8 mouse cellular contexts compared by ENCODE assay signal in the genomic region with DNA sequence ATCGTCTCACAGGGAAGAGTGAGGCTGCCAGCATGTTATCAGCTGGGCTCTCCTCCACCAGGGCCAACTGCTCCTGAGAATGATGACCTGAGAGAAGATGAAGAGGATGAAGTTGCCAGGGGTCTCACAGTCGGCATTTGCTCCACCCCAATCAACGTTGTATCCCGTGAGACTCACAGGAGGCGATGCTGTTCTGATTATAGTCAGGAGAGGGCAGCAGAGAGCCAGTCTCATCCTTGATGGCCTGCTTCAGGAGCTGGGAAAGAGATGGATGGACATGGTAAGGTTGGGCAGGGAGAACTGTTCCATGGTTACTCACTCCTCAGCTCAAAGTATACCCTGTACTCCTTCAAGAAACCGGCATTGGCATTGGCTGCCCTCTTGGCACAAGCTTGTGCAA. TPM values are rescaled to one million over a fixed set of nuclear protein-coding genes. Genes with fewer than 3 reads are reported as not detected.
DNase-seq lines count a peak whose midpoint lies in the region; ATAC-seq and TF ChIP-seq lines count a peak whose summit lies in the region.

No protein-coding gene starts in this region.

- no peak overlapping the region for H3K9ac ChIP-seq in liver, embryonic 12.5 days
- no peak overlapping the region for H3K9ac ChIP-seq in hindbrain, embryonic 14.5 days

- WGBS in liver, embryonic 12.5 days (ENCODE audit: insufficient replicate concordance), result 15% methylated on average over 6 of the region's 6 CpGs
- 20% methylated on average over 6 of the region's 6 CpGs for WGBS in hindbrain, embryonic 14.5 days

- intact Hi-C loops in left cerebral cortex, postnatal 4 days (cut with DNase I), result loop anchor here (5.0 kb wide), 1 partner anchor 123 kb away; no protein-coding TSS in a partner anchor

- peak; percentile 54 for DNase-seq in liver
- peak; percentile 87 for DNase-seq in ZHBTc4 (ENCODE audit: low read depth, low spot score)
- peak; percentile 86 for DNase-seq in hindbrain, embryonic 14.5 days (ENCODE audit: low spot score)
- DNase-seq in left cerebral cortex, postnatal 4 days, result peak; percentile 74
- DNase-seq in retina, adult 2 months (ENCODE audit: low read depth, low spot score), result peak; percentile 45
- DNase-seq in thymus, postnatal 4 days, result peak; percentile 84

- peaks cover 7% of the 10 kb centered on the region for H3K4me1 ChIP-seq in liver, embryonic 12.5 days
- H3K4me1 ChIP-seq in cortical plate, adult 2 months (ENCODE audit: control insufficient read depth, insufficient read depth, low read length), result no peaks in the 10 kb centered on the region
- H3K4me1 ChIP-seq in hindbrain, embryonic 14.5 days (replicated peaks; ENCODE audit: control insufficient read depth, insufficient read depth, low read length), result no peaks in the 10 kb centered on the region; the same call in 1 of the 2 replicates

- no peaks in the 10 kb centered on the region for H3K36me3 ChIP-seq in liver, embryonic 12.5 days
- no peaks in the 10 kb centered on the region for H3K36me3 ChIP-seq in hindbrain, embryonic 14.5 days (replicated peaks; ENCODE audit: control insufficient read depth, insufficient read depth)

- no peak overlapping the region for H3K4me3 ChIP-seq in liver, embryonic 12.5 days
- no peak overlapping the region for H3K4me3 ChIP-seq in cortical plate, adult 2 months (ENCODE audit: insufficient read depth, low read length)
- no peak overlapping the region for H3K4me3 ChIP-seq in hindbrain, embryonic 14.5 days (replicated peaks; ENCODE audit: low read length)

- H3K9me3 ChIP-seq in liver, embryonic 12.5 days (replicated peaks), result no peaks in the 10 kb centered on the region
- no peaks in the 10 kb centered on the region for H3K9me3 ChIP-seq in hindbrain, embryonic 14.5 days (ENCODE audit: control insufficient read depth, low read length)

- no peak for ATAC-seq in liver, embryonic 12.5 days
- peak; percentile 21; the same call in 1 of the 2 replicates for ATAC-seq in hindbrain, embryonic 14.5 days (ENCODE audit: low FRiP score)

- TF ChIP-seq CTCF in cortical plate, adult 2 months (IDR thresholded peaks at IDR 0.05; ENCODE audit: extremely low read depth, insufficient read depth, low read length), result peak; percentile 98

- H3K4me2 ChIP-seq in liver, embryonic 12.5 days, result no peak overlapping the region
- H3K4me2 ChIP-seq in hindbrain, embryonic 14.5 days (replicated peaks), result no peak overlapping the region

- no peak for TF ChIP-seq POLR2A in cortical plate, adult 2 months (IDR thresholded peaks at IDR 0.05; ENCODE audit: extremely low read depth, insufficient read depth, low read length)

- H3K27me3 ChIP-seq in liver, embryonic 12.5 days (replicated peaks), result peaks cover 27% of the 10 kb centered on the region
- peaks cover 18% of the 10 kb centered on the region for H3K27me3 ChIP-seq in hindbrain, embryonic 14.5 days (ENCODE audit: control insufficient read depth, insufficient read depth, low read length)

- no peak overlapping the region for H3K27ac ChIP-seq in liver, embryonic 12.5 days
- H3K27ac ChIP-seq in cortical plate, adult 2 months (ENCODE audit: insufficient read depth, low read length), result no peak overlapping the region
- no peak overlapping the region for H3K27ac ChIP-seq in hindbrain, embryonic 14.5 days

RNA-seq across cellular contexts. Expression of gene Lgr6, which starts 5.0 kb away (rescaled TPM):
- polyA plus RNA-seq in liver, embryonic 12.5 days (2016; fragmentation: Nextera tagmentation; extraction: Ambion mirVana), result 0.30 and 0.36 TPM in 2 replicates
- polyA plus RNA-seq in cortical plate, adult 2 months (2012; rRNA removed), result 1.5 and 1.6 TPM in 2 replicates
- polyA plus RNA-seq in hindbrain, embryonic 14.5 days (2014; fragmentation: Nextera tagmentation; extraction: Ambion mirVana), result 1.2 and 1.4 TPM in 2 replicates
- total RNA-seq in left cerebral cortex, postnatal 4 days (2021), result 1 to 10 TPM; 1.6 to 2.3 TPM

RNA-seq across cellular contexts. Expression of gene Ptpn7, which starts 22.4 kb away (rescaled TPM):
- polyA plus RNA-seq in liver, embryonic 12.5 days (2016; fragmentation: Nextera tagmentation; extraction: Ambion mirVana), result 24.7 and 25.9 TPM in 2 replicates
- 0.08 and 0.86 TPM in 2 replicates for polyA plus RNA-seq in cortical plate, adult 2 months (2012; rRNA removed)
- 0.11 and 0.22 TPM in 2 replicates for polyA plus RNA-seq in hindbrain, embryonic 14.5 days (2014; fragmentation: Nextera tagmentation; extraction: Ambion mirVana)
- under 1 TPM; 0.10 to 0.24 TPM for total RNA-seq in left cerebral cortex, postnatal 4 days (2021)

RNA-seq across cellular contexts. Expression of gene Arl8a, which starts 36.5 kb away (rescaled TPM):
- polyA plus RNA-seq in liver, embryonic 12.5 days (2016; fragmentation: Nextera tagmentation; extraction: Ambion mirVana), result 15.5 and 15.8 TPM in 2 replicates
- 354 and 358 TPM in 2 replicates for polyA plus RNA-seq in cortical plate, adult 2 months (2012; rRNA removed)
- 354 and 383 TPM in 2 replicates for polyA plus RNA-seq in hindbrain, embryonic 14.5 days (2014; fragmentation: Nextera tagmentation; extraction: Ambion mirVana)
- total RNA-seq in left cerebral cortex, postnatal 4 days (2021), result 100 to 1,000 TPM; 508 to 512 TPM

RNA-seq across cellular contexts. Expression of gene Gpr37l1, which starts 57.4 kb away (rescaled TPM):
- polyA plus RNA-seq in liver, embryonic 12.5 days (2016; fragmentation: Nextera tagmentation; extraction: Ambion mirVana), result not detected in 2 replicates
- 324 and 331 TPM in 2 replicates for polyA plus RNA-seq in cortical plate, adult 2 months (2012; rRNA removed)
- 0.68 and 1.5 TPM in 2 replicates for polyA plus RNA-seq in hindbrain, embryonic 14.5 days (2014; fragmentation: Nextera tagmentation; extraction: Ambion mirVana)
- 10 to 100 TPM; 15.8 to 18.8 TPM for total RNA-seq in left cerebral cortex, postnatal 4 days (2021)

Comparison
In these comparisons a context has a peak if more than half of its experiments do, and no peak if none do; other contexts are left out.
1. RNA of gene Ptpn7, which starts 22.4 kb away (polyA plus RNA-seq): 24.7 to 25.9 TPM in liver, embryonic 12.5 days; 0.08 to 0.86 TPM in cortical plate, adult 2 months and 0.11 to 0.22 TPM in hindbrain, embryonic 14.5 days; every median in the first group is over 10 times any median in the second.
2. RNA of gene Arl8a, which starts 36.5 kb away (polyA plus RNA-seq): 354 to 358 TPM in cortical plate, adult 2 months and 354 to 383 TPM in hindbrain, embryonic 14.5 days; 15.5 to 15.8 TPM in liver, embryonic 12.5 days; every median in the first group is over 10 times any median in the second.
3. Peak in every context shown above with its lines, with median percentiles within 50 percentile points of each other: DNase-seq.